Mouse (Mus musculus) spleen, adult 2 months (tissue): Measurements from ENCODE around the gene Ap3b1.

Experiments used
- CTCF ChIP-seq: fragments of 200-500 bp; IDR thresholded peaks from 2 replicates; pipeline ENCODE4 v1.5.1; 2011; ENCODE audit warnings: mild to moderate bottlenecking, inconsistent platforms; ENCODE audit not compliant: insufficient read depth, insufficient read length, insufficient replicate concordance; ENCODE audit errors: extremely low read depth
- POLR2A ChIP-seq: fragments of 200-500 bp; IDR thresholded peaks from 2 replicates; pipeline ENCODE4 v1.6.1; 2011; ENCODE audit warnings: low read depth, low read length, inconsistent platforms

- no peak for TF ChIP-seq POLR2A
- no peak for TF ChIP-seq CTCF
Measured at GRCm38 (mm10) chr13:94599718-94600117, 241.0 kb downstream of the Ap3b1 start.
